Comparison of ENCODE assay signal across 8 mouse cellular contexts in genomic region chr4:123593664-123594063, GRCm38 (mm10).
DNase-seq lines count a peak whose midpoint lies in the region; ATAC-seq and TF ChIP-seq lines count a peak whose summit lies in the region.

No protein-coding gene starts in this region.

- no peaks in the 10 kb centered on the region for H3K36me3 ChIP-seq in kidney, embryonic 15.5 days
- H3K36me3 ChIP-seq in forebrain, embryonic 13.5 days (ENCODE audit: poor library complexity, severe bottlenecking): no peaks in the 10 kb centered on the region
- no peaks in the 10 kb centered on the region for H3K36me3 ChIP-seq in intestine, embryonic 15.5 days
- no peaks in the 10 kb centered on the region for H3K36me3 ChIP-seq in midbrain, postnatal 0 days (ENCODE audit: insufficient read depth, low read length)

- DNase-seq in kidney, adult 9 months: no peak
- no peak for DNase-seq in midbrain, postnatal 0 days (ENCODE audit: low spot score)
- DNase-seq in thymus, postnatal 25 days: no peak
- no peak for DNase-seq in thymus, postnatal 10 days (ENCODE audit: low spot score in 2 of 2)

- no peak overlapping the region for H3K4me2 ChIP-seq in kidney, embryonic 15.5 days
- H3K4me2 ChIP-seq in forebrain, embryonic 13.5 days: 0 out of 2 replicates have a peak overlapping the region, but pooled peaks have one; percentile 3
- no peak overlapping the region for H3K4me2 ChIP-seq in intestine, embryonic 15.5 days (replicated peaks)
- H3K4me2 ChIP-seq in midbrain, postnatal 0 days (ENCODE audit: low read depth, low read length, poor library complexity, severe bottlenecking): no peak overlapping the region

- WGBS in kidney, embryonic 15.5 days: 37% methylated on average over 3 of the region's 3 CpGs
- WGBS in forebrain, embryonic 13.5 days: 30% methylated on average over 3 of the region's 3 CpGs
- WGBS in intestine, embryonic 15.5 days: 30% methylated on average over 3 of the region's 3 CpGs
- 16% methylated on average over 3 of the region's 3 CpGs for WGBS in midbrain, postnatal 0 days

- no peak overlapping the region for H3K9ac ChIP-seq in kidney, embryonic 15.5 days
- no peak overlapping the region for H3K9ac ChIP-seq in forebrain, embryonic 13.5 days
- H3K9ac ChIP-seq in intestine, embryonic 15.5 days: no peak overlapping the region
- no peak overlapping the region for H3K9ac ChIP-seq in midbrain, postnatal 0 days (replicated peaks; ENCODE audit: low read length, poor library complexity, severe bottlenecking)

- ATAC-seq in kidney, embryonic 15.5 days (replicated peaks; ENCODE audit: low FRiP score): no peak
- no peak for ATAC-seq in forebrain, embryonic 13.5 days
- no peak for ATAC-seq in intestine, embryonic 15.5 days
- ATAC-seq in midbrain, postnatal 0 days (ENCODE audit: low FRiP score): no peak
- ATAC-seq in monocyte, adult 5-6 weeks (replicated peaks; ENCODE audit: insufficient number of reproducible peaks, low FRiP score, low TSS enrichment, poor library complexity, severe bottlenecking): no peak

- peaks cover 45% of the 10 kb centered on the region for H3K4me1 ChIP-seq in kidney, embryonic 15.5 days
- peaks cover 59% of the 10 kb centered on the region for H3K4me1 ChIP-seq in forebrain, embryonic 13.5 days
- peaks cover 20% of the 10 kb centered on the region for H3K4me1 ChIP-seq in intestine, embryonic 15.5 days (replicated peaks)
- peaks cover 15% of the 10 kb centered on the region; the same call in 1 of the 2 replicates for H3K4me1 ChIP-seq in midbrain, postnatal 0 days (ENCODE audit: insufficient read depth, low read length)

- no peak for TF ChIP-seq CTCF in midbrain, postnatal 0 days (IDR thresholded peaks at IDR 0.05)

- peak overlapping the region; percentile 56 for H3K27ac ChIP-seq in kidney, embryonic 15.5 days
- peak overlapping the region; percentile 76 for H3K27ac ChIP-seq in forebrain, embryonic 13.5 days
- H3K27ac ChIP-seq in intestine, embryonic 15.5 days: peak overlapping the region; percentile 69; the same call in 1 of the 2 replicates
- peak overlapping the region; percentile 47 for H3K27ac ChIP-seq in midbrain, postnatal 0 days (ENCODE audit: low read depth, low read length)

- H3K4me3 ChIP-seq in kidney, embryonic 15.5 days (replicated peaks): no peak overlapping the region
- H3K4me3 ChIP-seq in forebrain, embryonic 13.5 days: no peak overlapping the region
- H3K4me3 ChIP-seq in intestine, embryonic 15.5 days (replicated peaks): no peak overlapping the region
- no peak overlapping the region for H3K4me3 ChIP-seq in midbrain, postnatal 0 days (ENCODE audit: low read depth, low read length)

- H3K27me3 ChIP-seq in kidney, embryonic 15.5 days: no peaks in the 10 kb centered on the region
- no peaks in the 10 kb centered on the region for H3K27me3 ChIP-seq in forebrain, embryonic 13.5 days
- H3K27me3 ChIP-seq in intestine, embryonic 15.5 days (replicated peaks): no peaks in the 10 kb centered on the region
- H3K27me3 ChIP-seq in midbrain, postnatal 0 days (ENCODE audit: insufficient read depth, low read length): no peaks in the 10 kb centered on the region

- no peaks in the 10 kb centered on the region for H3K9me3 ChIP-seq in kidney, embryonic 15.5 days (replicated peaks)
- H3K9me3 ChIP-seq in forebrain, embryonic 13.5 days (replicated peaks): no peaks in the 10 kb centered on the region
- H3K9me3 ChIP-seq in intestine, embryonic 15.5 days: no peaks in the 10 kb centered on the region
- no peaks in the 10 kb centered on the region for H3K9me3 ChIP-seq in midbrain, postnatal 0 days (ENCODE audit: low read length)
